Mouse (Mus musculus) MN1 (cell line): ENCODE data around the gene Gabrr1.
A peak's percentile ranks its signal among the peaks of the same experiment; 100 is the strongest.

ENCODE experiments used
- DNase-seq: peaks from one replicate; pipeline ENCODE4 v3.0.0-alpha.2; 2016; ENCODE audit warnings: low spot score

The Gabrr1 gene

DNA sequence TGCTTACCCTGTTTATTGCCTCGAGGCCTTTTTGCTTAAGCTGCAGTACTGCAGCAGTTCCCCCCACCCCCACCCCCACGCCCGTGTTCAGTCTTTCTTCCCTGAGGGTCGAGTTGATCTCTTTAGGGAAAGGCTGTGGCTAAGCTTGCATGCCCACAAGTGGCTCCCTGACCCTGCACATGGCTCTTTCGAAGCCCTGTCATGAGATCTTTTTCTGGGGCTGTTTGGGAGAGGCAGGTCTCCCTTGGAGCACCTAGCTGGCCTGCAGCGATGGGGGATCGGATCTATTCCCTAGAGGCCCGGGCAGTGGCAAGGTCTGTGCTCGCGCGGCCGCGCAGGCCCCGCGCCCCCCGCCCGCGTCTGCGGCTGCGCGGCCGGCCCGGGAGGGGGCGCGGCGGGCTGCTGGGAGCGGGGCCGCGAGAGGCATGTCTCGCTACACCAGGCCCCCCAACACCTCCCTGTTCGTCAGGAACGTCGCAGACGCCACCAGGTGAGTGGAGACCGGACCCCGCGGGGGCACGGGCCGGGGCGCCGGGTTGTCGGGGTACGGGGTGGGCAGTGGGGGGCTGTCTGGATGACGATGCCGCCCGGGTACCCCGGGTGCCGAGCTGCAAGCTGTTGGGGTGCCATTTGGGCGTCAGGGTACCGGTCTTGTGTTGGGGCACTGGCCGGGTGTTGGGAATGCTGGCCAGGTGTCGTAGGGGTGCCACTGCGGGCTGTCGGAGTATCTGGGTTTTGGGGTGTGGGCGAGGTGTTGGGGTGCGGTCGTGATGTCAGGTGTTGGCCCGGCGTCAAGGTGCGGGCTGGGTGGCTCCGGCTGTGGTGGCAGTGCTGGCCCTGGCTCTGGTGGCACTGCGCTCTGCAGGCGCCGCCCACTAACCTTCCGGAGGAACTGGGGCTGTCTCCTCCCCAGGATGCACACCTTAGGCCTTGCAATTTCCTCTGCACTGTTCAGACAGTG is 76.8 kb downstream of the Gabrr1 start, which contains the start of gene Srsf12:
TSS of gene Srsf12 (plus strand) at position 111 of the 961 bp plus-strand sequence.
- peak; percentile 16 for DNase-seq
